Mouse (Mus musculus) liver, embryonic 14.5 days (tissue): Measurements from ENCODE around the gene Itpr3. TPM values are rescaled to one million over a fixed set of nuclear protein-coding genes. Genes with fewer than 3 reads are reported as not detected.

Experiments used
- ATAC-seq: fragments of 200-750 bp; cut with Nextera tagmentation; 2 replicates; pipeline ENCODE4 v1.8.0; 2017; ENCODE audit warnings: moderate number of reproducible peaks, mild to moderate bottlenecking, moderate library complexity; ENCODE audit not compliant: insufficient read depth
- DNase-seq, 3 experiments: peaks; one replicate each; pipeline ENCODE4 v3.0.0-alpha.2; 2012 to 2013; ENCODE audit warnings: low read depth in 3 of 3, low spot score in 3 of 3
- H3K27ac ChIP-seq: fragments of 300-500 bp; sonication (generic); 2 replicates; pipeline ENCODE4 v1.5.1; 2014; ENCODE audit warnings: moderate library complexity, mild to moderate bottlenecking, control low read depth, inconsistent platforms
- H3K27me3 ChIP-seq: fragments of 300-500 bp; sonication (generic); 2 replicates; pipeline ENCODE4 v1.6.1; 2014; ENCODE audit warnings: mild to moderate bottlenecking, low read length, moderate library complexity; ENCODE audit not compliant: control insufficient read depth, insufficient read depth
- H3K36me3 ChIP-seq: fragments of 300-500 bp; sonication (generic); replicated peaks from 2 replicates; pipeline ENCODE4 v1.6.1; 2014; ENCODE audit warnings: low read depth; ENCODE audit not compliant: control insufficient read depth, insufficient read depth
- H3K4me1 ChIP-seq, 2 experiments: fragments of 200-500 bp in 1 of 2; fragments of 300-500 bp in 1 of 2; sonication (generic) in 1 of 2; replicated peaks; 2 replicates each; pipeline ENCODE4 v1.6.1; 2012 to 2014; ENCODE audit warnings: antibody characterized with exemption in 1 of 2, inconsistent platforms in 1 of 2, low read length in 1 of 2; ENCODE audit not compliant: control insufficient read depth in 2 of 2, insufficient read depth in 2 of 2
- H3K4me2 ChIP-seq: fragments of 300-500 bp; sonication (generic); 2 replicates; pipeline ENCODE4 v1.6.1; 2014; ENCODE audit warnings: low read depth, mild to moderate bottlenecking, control low read depth, moderate library complexity
- H3K4me3 ChIP-seq, 2 experiments: fragments of 200-500 bp in 1 of 2; fragments of 300-500 bp in 1 of 2; sonication (generic) in 1 of 2; 2 replicates each; pipeline ENCODE4 v1.5.1; 2012 to 2014; ENCODE audit warnings: low read depth in 2 of 2, low read length in 2 of 2, mild to moderate bottlenecking in 2 of 2, control low read depth in 1 of 2, inconsistent platforms in 1 of 2, moderate library complexity in 1 of 2; ENCODE audit not compliant: insufficient read depth in 1 of 2
- H3K9ac ChIP-seq: fragments of 300-500 bp; sonication (generic); replicated peaks from 2 replicates; pipeline ENCODE4 v1.6.1; 2014; ENCODE audit warnings: mild to moderate bottlenecking, control low read depth, moderate library complexity
- H3K9me3 ChIP-seq: fragments of 300-500 bp; sonication (generic); 2 replicates; pipeline ENCODE4 v1.6.1; 2016; ENCODE audit warnings: low read length, mixed read lengths; ENCODE audit not compliant: control insufficient read depth
- CTCF ChIP-seq: IDR thresholded peaks from 2 replicates; pipeline ENCODE4 v1.5.1; 2016; ENCODE audit warnings: antibody characterized with exemption, low read depth, control low read depth
- EP300 ChIP-seq: IDR thresholded peaks from 2 replicates; pipeline ENCODE4 v1.6.1; 2016; ENCODE audit warnings: antibody characterized with exemption, low read depth
- WGBS: fragments of 180-500 bp; shearing (Covaris S2); extraction: QIAGEN DNeasy Blood & Tissue Kit; methylation state at CpG from one replicate; pipeline ENCODE4 v1.1.7; 2014; ENCODE audit not compliant: insufficient replicate concordance; 5-methylcytosine and 5-hydroxymethylcytosine counted together
- microRNA-seq: library from miRNA; unstranded; fragments of <30 nt; microRNA quantifications from one replicate; pipeline ENCODE4, GENCODE M21; 2016
- polyA plus RNA-seq, 2 experiments: library from polyadenylated mRNA; depleted of rRNA in 1 of 2; stranded (reverse) in 1 of 2; unstranded in 1 of 2; fragments of >200 nt; fragmentation: Nextera tagmentation in 1 of 2; extraction: Ambion mirVana in 1 of 2; gene quantifications; 2 replicates each; pipeline versions ENCODE4 v1.2.1 to v1.2.3; 2012 to 2014

Gene Itpr3
- polyA plus RNA-seq, 2 experiments, result 0.53 to 0.96 TPM

GRCm38 (mm10) chr17:27166901-27167300 lies 109.8 kb downstream of the Itpr3 start:
- TF ChIP-seq EP300, result no peak
- no peak for TF ChIP-seq CTCF
- no peak for DNase-seq
- Histone ChIP-seq H3K27me3 (no peaks in the 10 kb centered on the region), H3K9ac (no peak overlapping the region), H3K4me1 (peaks cover 4 to 10% of the 10 kb centered on the region in 2 experiments; a peak in 3 of 4 replicates), H3K4me2 (no peak overlapping the region), H3K4me3 (no peak overlapping the region), H3K27ac (no peak overlapping the region), H3K36me3 (no peaks in the 10 kb centered on the region), H3K9me3 (no peaks in the 10 kb centered on the region)
- ATAC-seq, result no peak
- 63% methylated on average over 6 of the region's 6 CpGs for WGBS

GRCm38 (mm10) chr17:27167545-27167944 lies 110.4 kb downstream of the Itpr3 start, which contains the start of gene Ip6k3:
Ip6k3 (minus strand) TSS chr17:27167795.
- H3K9me3 ChIP-seq, result no peaks in the 10 kb centered on the region
- no peaks in the 10 kb centered on the region for H3K27me3 ChIP-seq
- no peak within 1 kb of the TSS for H3K4me2 ChIP-seq
- no peaks in the 10 kb centered on the region for H3K36me3 ChIP-seq
- no peak within 1 kb of the TSS for H3K9ac ChIP-seq
- H3K4me3 ChIP-seq, result no peak within 1 kb of the TSS
- 48% methylated on average over 4 of the region's 4 CpGs for WGBS
- H3K4me1 ChIP-seq, result peaks cover 4 to 10% of the 10 kb centered on the region in 2 experiments; a peak in 3 of 4 replicates
- no peak for TF ChIP-seq EP300
- TF ChIP-seq CTCF, result no peak
- DNase-seq (no peak), ATAC-seq (no peak)
- no peak within 1 kb of the TSS for H3K27ac ChIP-seq

GRCm38 (mm10) chr17:27168569-27168968 lies 111.5 kb downstream of the Itpr3 start:
- Histone ChIP-seq H3K9me3 (no peaks in the 10 kb centered on the region), H3K4me3 (no peak overlapping the region), H3K27ac (no peak overlapping the region), H3K4me1 (peaks cover 4 to 10% of the 10 kb centered on the region in 2 experiments; a peak in 3 of 4 replicates), H3K9ac (no peak overlapping the region), H3K27me3 (no peaks in the 10 kb centered on the region), H3K4me2 (no peak overlapping the region), H3K36me3 (no peaks in the 10 kb centered on the region)
- no peak for DNase-seq
- WGBS, result 84% methylated on average over 4 of the region's 4 CpGs
- ATAC-seq, result no peak
- no peak for TF ChIP-seq EP300

DNA sequence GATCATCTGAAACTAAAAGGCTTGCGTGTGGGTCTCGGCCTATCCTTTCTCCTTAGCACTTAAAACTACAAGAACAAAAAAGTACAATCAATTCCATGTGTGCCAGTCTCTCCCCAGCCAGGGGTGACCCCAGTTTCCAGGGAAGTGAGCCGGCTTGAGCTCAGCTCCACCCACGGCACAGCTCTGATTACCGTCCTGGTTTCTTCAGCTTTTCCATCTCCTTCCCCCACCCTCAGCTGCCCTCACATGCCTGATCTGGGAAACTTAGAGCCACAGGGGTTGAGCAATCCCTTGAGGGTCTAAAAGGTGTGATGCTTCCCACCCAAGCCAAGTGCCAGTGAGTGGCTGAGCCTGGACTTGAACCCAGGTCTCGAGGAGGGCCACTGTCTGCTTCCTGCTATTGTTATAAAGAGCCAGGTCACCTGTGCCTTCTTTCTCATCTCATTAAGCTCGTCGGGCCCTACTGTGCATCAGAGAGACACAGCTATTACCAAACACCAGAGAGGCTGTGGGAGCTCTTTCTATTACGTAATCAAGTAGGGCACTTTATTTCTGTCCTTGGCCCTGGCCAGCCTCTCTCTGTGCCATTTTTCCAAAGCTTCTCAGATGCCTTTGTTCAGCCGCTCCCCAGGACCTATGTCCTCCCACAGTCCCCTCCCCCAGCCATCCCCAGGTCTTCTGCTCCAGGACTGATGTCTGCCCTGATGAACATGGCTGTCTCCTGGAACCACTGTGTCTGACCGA lies 113.0 kb downstream of the Itpr3 start:
- no peak for DNase-seq
- no peaks in the 10 kb centered on the region for H3K9me3 ChIP-seq
- H3K9ac ChIP-seq, result no peak overlapping the region
- H3K36me3 ChIP-seq, result no peaks in the 10 kb centered on the region
- H3K27me3 ChIP-seq, result no peaks in the 10 kb centered on the region
- TF ChIP-seq CTCF (no peak), EP300 (no peak)
- no peak overlapping the region for H3K4me2 ChIP-seq
- H3K27ac ChIP-seq, result no peak overlapping the region
- no peak overlapping the region for H3K4me3 ChIP-seq
- no peak for ATAC-seq
- peaks cover 4 to 10% of the 10 kb centered on the region in 2 experiments; a peak in 3 of 4 replicates for H3K4me1 ChIP-seq
- 64% methylated on average over 11 of the region's 11 CpGs for WGBS

- TF ChIP-seq EP300 (no peak), CTCF (no peak)
- H3K9ac ChIP-seq, result no peak overlapping the region
- H3K4me2 ChIP-seq, result no peak overlapping the region
- H3K9me3 ChIP-seq, result no peaks in the 10 kb centered on the region
- H3K4me1 ChIP-seq, result peaks cover 0 to 4% of the 10 kb centered on the region in 2 experiments; a peak in 1 of 4 replicates
- H3K4me3 ChIP-seq, result no peak overlapping the region
- H3K27ac ChIP-seq, result no peak overlapping the region
- 56% methylated on average over 5 of the region's 5 CpGs for WGBS
- DNase-seq (no peak), ATAC-seq (no peak)
- H3K36me3 ChIP-seq, result no peaks in the 10 kb centered on the region
- H3K27me3 ChIP-seq, result no peaks in the 10 kb centered on the region
Observed at GRCm38 (mm10) chr17:27171121-27171520, 114.0 kb downstream of the Itpr3 start.

Small RNAs within 50 kb of the gene (microRNA-seq; reads per million reads assigned to microRNA genes)
- gene Mir7677, result not detected

Other genes with a start within 250 kb of the Itpr3 start
- gene Nkx2-5, start 212.3 kb upstream of the Itpr3 start, polyA plus RNA-seq (2012; rRNA removed), result not detected in 2 replicates
- gene Nkx2-5, start 212.3 kb upstream of the Itpr3 start, polyA plus RNA-seq (2014; fragmentation: Nextera tagmentation; extraction: Ambion mirVana), result not detected in 2 replicates
- 12.2 and 13.8 TPM in 2 replicates for gene Kifc5b, start 140.2 kb upstream of the Itpr3 start, polyA plus RNA-seq (2012; rRNA removed)
- 2.7 and 3.3 TPM in 2 replicates for gene Kifc5b, start 140.2 kb upstream of the Itpr3 start, polyA plus RNA-seq (2014; fragmentation: Nextera tagmentation; extraction: Ambion mirVana)
- gene Phf1, start 124.3 kb upstream of the Itpr3 start, polyA plus RNA-seq (2012; rRNA removed), result 6.3 and 6.4 TPM in 2 replicates
- gene Phf1, start 124.3 kb upstream of the Itpr3 start, polyA plus RNA-seq (2014; fragmentation: Nextera tagmentation; extraction: Ambion mirVana), result 0.94 and 1.7 TPM in 2 replicates
- gene Cuta, start 117.7 kb upstream of the Itpr3 start, polyA plus RNA-seq (2012; rRNA removed), result 53.0 and 53.5 TPM in 2 replicates
- gene Cuta, start 117.7 kb upstream of the Itpr3 start, polyA plus RNA-seq (2014; fragmentation: Nextera tagmentation; extraction: Ambion mirVana), result 82.5 and 86.8 TPM in 2 replicates
- gene Syngap1, start 116.1 kb upstream of the Itpr3 start, polyA plus RNA-seq (2012; rRNA removed), result 3.4 TPM in 2 replicates
- 0.08 and 0.13 TPM in 2 replicates for gene Syngap1, start 116.1 kb upstream of the Itpr3 start, polyA plus RNA-seq (2014; fragmentation: Nextera tagmentation; extraction: Ambion mirVana)
- gene Zbtb9, start 84.1 kb upstream of the Itpr3 start, polyA plus RNA-seq (2012; rRNA removed), result 3.1 and 4.0 TPM in 2 replicates
- gene Zbtb9, start 84.1 kb upstream of the Itpr3 start, polyA plus RNA-seq (2014; fragmentation: Nextera tagmentation; extraction: Ambion mirVana), result 2.6 and 3.4 TPM in 2 replicates
- 16.1 and 17.3 TPM in 2 replicates for gene Bak1, start 28.3 kb upstream of the Itpr3 start, polyA plus RNA-seq (2012; rRNA removed)
- 5.4 and 5.8 TPM in 2 replicates for gene Bak1, start 28.3 kb upstream of the Itpr3 start, polyA plus RNA-seq (2014; fragmentation: Nextera tagmentation; extraction: Ambion mirVana)
- gene Uqcc2, start 76.6 kb downstream of the Itpr3 start, polyA plus RNA-seq (2012; rRNA removed), result 73.6 and 129 TPM in 2 replicates
- 204 and 208 TPM in 2 replicates for gene Uqcc2, start 76.6 kb downstream of the Itpr3 start, polyA plus RNA-seq (2014; fragmentation: Nextera tagmentation; extraction: Ambion mirVana)
- gene Ip6k3, start 110.5 kb downstream of the Itpr3 start, polyA plus RNA-seq (2012; rRNA removed), result 0.02 TPM in 1 of 2 replicates, not detected in the other
- 0.04 TPM in 1 of 2 replicates, not detected in the other for gene Ip6k3, start 110.5 kb downstream of the Itpr3 start, polyA plus RNA-seq (2014; fragmentation: Nextera tagmentation; extraction: Ambion mirVana)
- 15.5 and 16.4 TPM in 2 replicates for gene Lemd2, start 147.2 kb downstream of the Itpr3 start, polyA plus RNA-seq (2012; rRNA removed)
- 3.1 and 3.7 TPM in 2 replicates for gene Lemd2, start 147.2 kb downstream of the Itpr3 start, polyA plus RNA-seq (2014; fragmentation: Nextera tagmentation; extraction: Ambion mirVana)